In genomic region chr2:167690962-167691311, GRCm38 (mm10) we compare ENCODE assay signal across 9 mouse cellular contexts. TPM values are rescaled to one million over a fixed set of nuclear protein-coding genes. Genes with fewer than 3 reads are reported as not detected.
DNase-seq lines count a peak whose midpoint lies in the region; ATAC-seq and TF ChIP-seq lines count a peak whose summit lies in the region.
"Had no signal": no experiment of that assay in that cellular context is flagged by ENCODE, and none has a peak within 500 bp of the region (broad histone marks: within the 10 kb centered on the region; RNA-seq: fewer than 3 reads in every experiment).

No protein-coding gene starts in this region.

- 0 out of 2 replicates have a peak, but pooled peaks cover 9% of the 10 kb centered on the region for H3K27me3 ChIP-seq in heart, embryonic 14.5 days (ENCODE audit: control insufficient read depth, insufficient read depth, low read length)
- peaks cover 58% of the 10 kb centered on the region for H3K27me3 ChIP-seq in liver, embryonic 15.5 days
- peaks cover 29% of the 10 kb centered on the region for H3K27me3 ChIP-seq in forebrain, embryonic 11.5 days (ENCODE audit: control insufficient read depth, insufficient read depth, low read length)
- H3K27me3 ChIP-seq in forebrain, embryonic 15.5 days: peaks cover 28% of the 10 kb centered on the region

- no peak for TF ChIP-seq CTCF in left cerebral cortex, adult 2 months (IDR thresholded peaks at IDR 0.05)

- peak overlapping the region; percentile 88 for H3K27ac ChIP-seq in left cerebral cortex, adult 2 months
- H3K27ac ChIP-seq in heart, embryonic 14.5 days (replicated peaks in 1 of 2; ENCODE audit: control insufficient read depth in 1 of 2, insufficient read depth in 1 of 2, low read depth in 2 of 2, low read length in 2 of 2): no peak overlapping the region
- H3K27ac ChIP-seq in liver, embryonic 15.5 days (replicated peaks): peak overlapping the region; percentile 35; the same call in 1 of the 2 replicates
- no peak overlapping the region for H3K27ac ChIP-seq in forebrain, embryonic 11.5 days (ENCODE audit: low read depth, low read length)
- H3K27ac ChIP-seq in forebrain, embryonic 15.5 days (replicated peaks): no peak overlapping the region
- H3K27ac ChIP-seq: neural tube, embryonic 12.5 days had no signal

- peaks cover 6 to 9% of the 10 kb centered on the region in 2 experiments; a peak in 3 of 4 replicates for H3K4me1 ChIP-seq in heart, embryonic 14.5 days (ENCODE audit: control insufficient read depth in 2 of 2, insufficient read depth in 2 of 2, low read length in 2 of 2)
- H3K4me1 ChIP-seq in liver, embryonic 15.5 days (replicated peaks): peaks cover 57% of the 10 kb centered on the region
- peaks cover 6% of the 10 kb centered on the region for H3K4me1 ChIP-seq in forebrain, embryonic 11.5 days (replicated peaks; ENCODE audit: control insufficient read depth, insufficient read depth, low read length)
- H3K4me1 ChIP-seq in forebrain, embryonic 15.5 days: peaks cover 11% of the 10 kb centered on the region

- peak overlapping the region; percentile 74 for H3K4me3 ChIP-seq in left cerebral cortex, adult 2 months
- peak overlapping the region; percentile 35 to 74 for H3K4me3 ChIP-seq in heart, embryonic 14.5 days (ENCODE audit: control insufficient read depth in 1 of 2, insufficient read depth in 1 of 2, low read depth in 1 of 2, low read length in 2 of 2)
- peak overlapping the region; percentile 71 for H3K4me3 ChIP-seq in liver, embryonic 15.5 days (replicated peaks)
- no peak overlapping the region for H3K4me3 ChIP-seq in forebrain, embryonic 11.5 days (ENCODE audit: low read depth, low read length)
- no peak overlapping the region for H3K4me3 ChIP-seq in forebrain, embryonic 15.5 days
- H3K4me3 ChIP-seq: neural tube, embryonic 12.5 days had no signal

- peak overlapping the region; percentile 84 for H3K9ac ChIP-seq in heart, embryonic 14.5 days (ENCODE audit: low read length)
- peak overlapping the region; percentile 55 for H3K9ac ChIP-seq in liver, embryonic 15.5 days
- H3K9ac ChIP-seq in forebrain, embryonic 11.5 days (ENCODE audit: low read length): no peak overlapping the region
- no peak overlapping the region for H3K9ac ChIP-seq in forebrain, embryonic 15.5 days (replicated peaks)
- H3K9ac ChIP-seq: neural tube, embryonic 12.5 days had no signal

- no peaks in the 10 kb centered on the region for H3K9me3 ChIP-seq in heart, embryonic 14.5 days (ENCODE audit: control insufficient read depth, low read length)
- no peaks in the 10 kb centered on the region for H3K9me3 ChIP-seq in liver, embryonic 15.5 days (replicated peaks)
- H3K9me3 ChIP-seq in forebrain, embryonic 11.5 days (ENCODE audit: control insufficient read depth, low read length): no peaks in the 10 kb centered on the region
- H3K9me3 ChIP-seq in forebrain, embryonic 15.5 days: no peaks in the 10 kb centered on the region
- H3K9me3 ChIP-seq: neural tube, embryonic 12.5 days had no signal

- intact Hi-C loops in left cerebral cortex, adult 2 months (cut with DNase I): no loop called here
- intact Hi-C loops in left cerebral cortex, postnatal 10 days (cut with DNase I): no loop called here

- no peak for ATAC-seq in heart, embryonic 14.5 days (ENCODE audit: insufficient number of reproducible peaks, insufficient read depth, low FRiP score, low read depth)
- ATAC-seq in liver, embryonic 15.5 days (ENCODE audit: insufficient read depth): no peak
- no peak for ATAC-seq in forebrain, embryonic 11.5 days (replicated peaks; ENCODE audit: low FRiP score)
- ATAC-seq in forebrain, embryonic 15.5 days (replicated peaks): no peak

- no peak for DNase-seq in left cerebral cortex, adult 2 months (ENCODE audit: extremely low spot score in 1 of 2, low spot score in 2 of 2)
- DNase-seq in left cerebral cortex, postnatal 10 days (ENCODE audit: extremely low spot score in 1 of 2, low spot score in 2 of 2): no peak
- DNase-seq in cerebellum, postnatal 25 days: peak; percentile 13 to 20
- no peak for DNase-seq in forebrain, embryonic 11.5 days (ENCODE audit: low spot score)
- no peak for DNase-seq in retina, postnatal 1 day

- H3K36me3 ChIP-seq in heart, embryonic 14.5 days (ENCODE audit: control insufficient read depth, insufficient read depth, low read length): no peaks in the 10 kb centered on the region
- peaks cover 4% of the 10 kb centered on the region; the same call in 1 of the 2 replicates for H3K36me3 ChIP-seq in liver, embryonic 15.5 days (replicated peaks)
- H3K36me3 ChIP-seq in forebrain, embryonic 11.5 days (ENCODE audit: control insufficient read depth, insufficient read depth, low read length): no peaks in the 10 kb centered on the region
- no peaks in the 10 kb centered on the region for H3K36me3 ChIP-seq in forebrain, embryonic 15.5 days
- H3K36me3 ChIP-seq: neural tube, embryonic 12.5 days had no signal

- WGBS in heart, embryonic 14.5 days: 82% methylated on average over 12 of the region's 12 CpGs
- WGBS in liver, embryonic 15.5 days (ENCODE audit: insufficient replicate concordance): 59% methylated on average over 12 of the region's 12 CpGs
- 87% methylated on average over 12 of the region's 12 CpGs for WGBS in forebrain, embryonic 11.5 days
- 88% methylated on average over 12 of the region's 12 CpGs for WGBS in forebrain, embryonic 15.5 days

- H3K4me2 ChIP-seq in heart, embryonic 14.5 days (ENCODE audit: low read length): peak overlapping the region; percentile 98
- peak overlapping the region; percentile 91 for H3K4me2 ChIP-seq in liver, embryonic 15.5 days
- no peak overlapping the region for H3K4me2 ChIP-seq in forebrain, embryonic 11.5 days (ENCODE audit: low read depth, low read length, severe bottlenecking)
- no peak overlapping the region for H3K4me2 ChIP-seq in forebrain, embryonic 15.5 days (replicated peaks)
- H3K4me2 ChIP-seq: neural tube, embryonic 12.5 days had no signal

RNA-seq across cellular contexts. Expression of gene Tmem189, which starts 1.3 kb away (rescaled TPM):
- 10 to 100 TPM; 42.3 to 43.0 TPM for total RNA-seq in left cerebral cortex, adult 2 months (2021)
- 10 to 100 TPM; 48.4 to 50.2 TPM for total RNA-seq in left cerebral cortex, postnatal 10 days (2021)
- polyA plus RNA-seq in heart, embryonic 14.5 days (2014; fragmentation: Nextera tagmentation; extraction: Ambion mirVana): 40.6 and 40.9 TPM in 2 replicates
- polyA plus RNA-seq in liver, embryonic 15.5 days (2015; fragmentation: Nextera tagmentation; extraction: Ambion mirVana): 17.4 and 18.2 TPM in 2 replicates
- polyA plus RNA-seq in forebrain, embryonic 11.5 days (2014; fragmentation: Nextera tagmentation; extraction: Ambion mirVana): 35.1 and 39.2 TPM in 2 replicates
- 30.1 and 31.5 TPM in 2 replicates for polyA plus RNA-seq in forebrain, embryonic 15.5 days (2015; fragmentation: Nextera tagmentation; extraction: Ambion mirVana)

RNA-seq across cellular contexts. Expression of gene Cebpb, which starts 2.2 kb away (rescaled TPM):
- total RNA-seq in left cerebral cortex, adult 2 months (2021): 10 to 100 TPM; 15.1 to 19.2 TPM
- total RNA-seq in left cerebral cortex, postnatal 10 days (2021): 10 to 100 TPM in 1 of 2 experiments, 1 to 10 TPM in 1; 7.8 to 10.0 TPM
- 14.2 and 17.0 TPM in 2 replicates for polyA plus RNA-seq in heart, embryonic 14.5 days (2014; fragmentation: Nextera tagmentation; extraction: Ambion mirVana)
- polyA plus RNA-seq in liver, embryonic 15.5 days (2015; fragmentation: Nextera tagmentation; extraction: Ambion mirVana): 13.0 and 14.0 TPM in 2 replicates
- polyA plus RNA-seq in forebrain, embryonic 11.5 days (2014; fragmentation: Nextera tagmentation; extraction: Ambion mirVana): 1.7 and 2.6 TPM in 2 replicates
- polyA plus RNA-seq in forebrain, embryonic 15.5 days (2015; fragmentation: Nextera tagmentation; extraction: Ambion mirVana): 1.6 and 1.8 TPM in 2 replicates

RNA-seq across cellular contexts. Expression of gene Gm20431, which starts 29.6 kb away (rescaled TPM):
- 10 to 100 TPM; 29.1 to 38.0 TPM for total RNA-seq in left cerebral cortex, adult 2 months (2021)
- total RNA-seq in left cerebral cortex, postnatal 10 days (2021): 10 to 100 TPM; 47.2 to 47.5 TPM
- 0.19 and 5.2 TPM in 2 replicates for polyA plus RNA-seq in heart, embryonic 14.5 days (2014; fragmentation: Nextera tagmentation; extraction: Ambion mirVana)
- polyA plus RNA-seq in liver, embryonic 15.5 days (2015; fragmentation: Nextera tagmentation; extraction: Ambion mirVana): 0.63 TPM in 1 of 2 replicates, not detected in the other
- polyA plus RNA-seq in forebrain, embryonic 11.5 days (2014; fragmentation: Nextera tagmentation; extraction: Ambion mirVana): 6.6 and 15.1 TPM in 2 replicates
- polyA plus RNA-seq in forebrain, embryonic 15.5 days (2015; fragmentation: Nextera tagmentation; extraction: Ambion mirVana): 8.6 and 12.3 TPM in 2 replicates

RNA-seq across cellular contexts. Expression of gene Ube2v1, which starts 59.0 kb away (rescaled TPM):
- 100 to 1,000 TPM; 244 to 274 TPM for total RNA-seq in left cerebral cortex, adult 2 months (2021)
- 100 to 1,000 TPM; 245 to 255 TPM for total RNA-seq in left cerebral cortex, postnatal 10 days (2021)
- 166 and 175 TPM in 2 replicates for polyA plus RNA-seq in heart, embryonic 14.5 days (2014; fragmentation: Nextera tagmentation; extraction: Ambion mirVana)
- 187 and 195 TPM in 2 replicates for polyA plus RNA-seq in liver, embryonic 15.5 days (2015; fragmentation: Nextera tagmentation; extraction: Ambion mirVana)
- polyA plus RNA-seq in forebrain, embryonic 11.5 days (2014; fragmentation: Nextera tagmentation; extraction: Ambion mirVana): 333 and 334 TPM in 2 replicates
- polyA plus RNA-seq in forebrain, embryonic 15.5 days (2015; fragmentation: Nextera tagmentation; extraction: Ambion mirVana): 267 and 269 TPM in 2 replicates

Comparison
In these comparisons a context has a peak if more than half of its experiments do, and no peak if none do; other contexts are left out.
1. DNase-seq: peak in cerebellum, postnatal 25 days (2 of 2); none in left cerebral cortex, adult 2 months (0 of 2), left cerebral cortex, postnatal 10 days (0 of 2), forebrain, embryonic 11.5 days (single experiment) and retina, postnatal 1 day (single experiment).
2. H3K27ac ChIP-seq: peak in left cerebral cortex, adult 2 months (single experiment) and liver, embryonic 15.5 days (single experiment); none in heart, embryonic 14.5 days (0 of 2), forebrain, embryonic 11.5 days (single experiment) and forebrain, embryonic 15.5 days (single experiment).
3. H3K4me3 ChIP-seq: peak in left cerebral cortex, adult 2 months (single experiment), heart, embryonic 14.5 days (2 of 2) and liver, embryonic 15.5 days (single experiment); none in forebrain, embryonic 11.5 days (single experiment) and forebrain, embryonic 15.5 days (single experiment).
4. H3K4me2 ChIP-seq: peak in heart, embryonic 14.5 days (single experiment) and liver, embryonic 15.5 days (single experiment); none in forebrain, embryonic 11.5 days (single experiment) and forebrain, embryonic 15.5 days (single experiment).
5. H3K9ac ChIP-seq: peak in heart, embryonic 14.5 days (single experiment) and liver, embryonic 15.5 days (single experiment); none in forebrain, embryonic 11.5 days (single experiment) and forebrain, embryonic 15.5 days (single experiment).